Mouse (Mus musculus) embryonic facial prominence, embryonic 14.5 days (tissue): ENCODE measurements around the gene Dapk2. TPM values are rescaled to one million over a fixed set of nuclear protein-coding genes. Genes with fewer than 3 reads are reported as not detected.

Experiments used
- ATAC-seq: fragments of 200-750 bp; cut with Nextera tagmentation; 2 replicates; pipeline ENCODE4 v1.8.0; 2017; ENCODE audit warnings: low read depth, moderate number of reproducible peaks, moderate TSS enrichment
- DNase-seq: peaks from one replicate; pipeline ENCODE4 v3.0.0-alpha.2; 2015; ENCODE audit warnings: low spot score
- H3K27ac ChIP-seq: fragments of 300-500 bp; sonication (generic); replicated peaks from 2 replicates; pipeline ENCODE4 v1.5.1; 2014; ENCODE audit warnings: low read depth, mild to moderate bottlenecking, low read length, moderate library complexity
- H3K27me3 ChIP-seq: fragments of 300-500 bp; sonication (generic); replicated peaks from 2 replicates; pipeline ENCODE4 v1.6.1; 2014; ENCODE audit warnings: low read length; ENCODE audit not compliant: control insufficient read depth, insufficient read depth
- H3K36me3 ChIP-seq: fragments of 300-500 bp; sonication (generic); 2 replicates; pipeline ENCODE4 v1.6.1; 2014; ENCODE audit warnings: low read length, mixed read lengths; ENCODE audit not compliant: control insufficient read depth, insufficient read depth
- H3K4me1 ChIP-seq: fragments of 300-500 bp; sonication (generic); 2 replicates; pipeline ENCODE4 v1.6.1; 2014; ENCODE audit warnings: antibody characterized with exemption, low read length; ENCODE audit not compliant: control insufficient read depth, insufficient read depth
- H3K4me2 ChIP-seq: fragments of 300-500 bp; sonication (generic); 2 replicates; pipeline ENCODE4 v1.6.1; 2014; ENCODE audit warnings: low read depth, mild to moderate bottlenecking, low read length, moderate library complexity, mixed read lengths
- H3K4me3 ChIP-seq: fragments of 300-500 bp; sonication (generic); 2 replicates; pipeline ENCODE4 v1.5.1; 2014; ENCODE audit warnings: low read depth, mild to moderate bottlenecking, low read length
- H3K9ac ChIP-seq: fragments of 300-500 bp; sonication (generic); 2 replicates; pipeline ENCODE4 v1.6.1; 2014; ENCODE audit warnings: low read depth, mild to moderate bottlenecking, low read length, moderate library complexity, mixed read lengths
- H3K9me3 ChIP-seq: fragments of 300-500 bp; sonication (generic); 2 replicates; pipeline ENCODE4 v1.6.1; 2016; ENCODE audit warnings: low read length; ENCODE audit not compliant: control insufficient read depth
- WGBS: fragments of 180-500 bp; shearing (Covaris S2); extraction: QIAGEN DNeasy Blood & Tissue Kit; methylation state at CpG from one replicate; pipeline ENCODE4 v1.1.7; 2014; 5-methylcytosine and 5-hydroxymethylcytosine counted together
- polyA plus RNA-seq: library from polyadenylated mRNA; unstranded; fragments of >200 nt; fragmentation: Nextera tagmentation; extraction: Ambion mirVana; gene quantifications from 2 replicates; pipeline ENCODE4 v1.2.1, GENCODE M21; 2014

Gene Dapk2
- polyA plus RNA-seq, 1 experiment from 2014 or later: 14.3 TPM

GRCm38 (mm10) chr9:66251159-66251691 lies 93.2 kb downstream of the Dapk2 start:
- peaks cover 9% of the 10 kb centered on the region for H3K4me1 ChIP-seq
- no peaks in the 10 kb centered on the region for H3K27me3 ChIP-seq
- WGBS: 14% methylated on average over 6 of the region's 6 CpGs
- no peak overlapping the region for H3K4me3 ChIP-seq
- no peak overlapping the region for H3K9ac ChIP-seq
- no peak for DNase-seq
- H3K9me3 ChIP-seq: no peaks in the 10 kb centered on the region
- no peak overlapping the region for H3K27ac ChIP-seq
- H3K4me2 ChIP-seq: no peak overlapping the region
- no peak for ATAC-seq
- no peaks in the 10 kb centered on the region for H3K36me3 ChIP-seq

- H3K27ac ChIP-seq: no peak overlapping the region
- no peaks in the 10 kb centered on the region for H3K4me1 ChIP-seq
- no peaks in the 10 kb centered on the region for H3K36me3 ChIP-seq
- DNase-seq (no peak), ATAC-seq (no peak)
- no peaks in the 10 kb centered on the region for H3K27me3 ChIP-seq
- no peaks in the 10 kb centered on the region for H3K9me3 ChIP-seq
- WGBS: 60% methylated on average over 2 of the region's 2 CpGs
- H3K9ac ChIP-seq: no peak overlapping the region
- no peak overlapping the region for H3K4me3 ChIP-seq
- H3K4me2 ChIP-seq: no peak overlapping the region
Observed at GRCm38 (mm10) chr9:66261741-66262140, 103.7 kb downstream of the Dapk2 start.

GRCm38 (mm10) chr9:66263701-66264100 lies 105.7 kb downstream of the Dapk2 start:
- Histone ChIP-seq H3K4me1 (no peaks in the 10 kb centered on the region), H3K27ac (no peak overlapping the region), H3K36me3 (no peaks in the 10 kb centered on the region), H3K9me3 (no peaks in the 10 kb centered on the region), H3K27me3 (no peaks in the 10 kb centered on the region), H3K4me2 (no peak overlapping the region), H3K9ac (no peak overlapping the region), H3K4me3 (no peak overlapping the region)
- WGBS: 84% methylated on average over 2 of the region's 2 CpGs
- DNase-seq (no peak), ATAC-seq (no peak)

GRCm38 (mm10) chr9:66265645-66266044 lies 107.6 kb downstream of the Dapk2 start:
- H3K36me3 ChIP-seq: no peaks in the 10 kb centered on the region
- 34% methylated on average over 2 of the region's 2 CpGs for WGBS
- ATAC-seq (no peak), DNase-seq (no peak)
- no peaks in the 10 kb centered on the region for H3K9me3 ChIP-seq
- H3K27me3 ChIP-seq: no peaks in the 10 kb centered on the region
- H3K4me2 ChIP-seq: no peak overlapping the region
- H3K4me1 ChIP-seq: no peaks in the 10 kb centered on the region
- no peak overlapping the region for H3K27ac ChIP-seq
- H3K9ac ChIP-seq: no peak overlapping the region
- no peak overlapping the region for H3K4me3 ChIP-seq

GRCm38 (mm10) chr9:66266237-66267170 lies 108.5 kb downstream of the Dapk2 start:
- Histone ChIP-seq H3K9ac (no peak overlapping the region), H3K36me3 (no peaks in the 10 kb centered on the region), H3K4me3 (no peak overlapping the region), H3K4me2 (no peak overlapping the region), H3K27ac (no peak overlapping the region), H3K9me3 (no peaks in the 10 kb centered on the region), H3K27me3 (no peaks in the 10 kb centered on the region), H3K4me1 (no peaks in the 10 kb centered on the region)
- ATAC-seq (no peak), DNase-seq (no peak)
- 75% methylated on average over 5 of the region's 5 CpGs for WGBS

- H3K4me3 ChIP-seq: no peak overlapping the region
- DNase-seq (no peak), ATAC-seq (no peak)
- H3K36me3 ChIP-seq: no peaks in the 10 kb centered on the region
- H3K9me3 ChIP-seq: no peaks in the 10 kb centered on the region
- H3K4me2 ChIP-seq: no peak overlapping the region
- H3K27me3 ChIP-seq: no peaks in the 10 kb centered on the region
- 81% methylated on average over 4 of the region's 4 CpGs for WGBS
- H3K4me1 ChIP-seq: no peaks in the 10 kb centered on the region
- no peak overlapping the region for H3K27ac ChIP-seq
- H3K9ac ChIP-seq: no peak overlapping the region
Observed at GRCm38 (mm10) chr9:66268804-66269203, 110.8 kb downstream of the Dapk2 start.

- Histone ChIP-seq H3K4me3 (no peak overlapping the region), H3K4me2 (no peak overlapping the region), H3K4me1 (0 out of 2 replicates have a peak, but pooled peaks cover under 1% of the 10 kb centered on the region), H3K36me3 (no peaks in the 10 kb centered on the region), H3K9me3 (no peaks in the 10 kb centered on the region), H3K27ac (no peak overlapping the region), H3K27me3 (no peaks in the 10 kb centered on the region), H3K9ac (no peak overlapping the region)
- DNase-seq: no peak
- no peak for ATAC-seq
- 75% methylated on average over 4 of the region's 4 CpGs for WGBS
Observed at GRCm38 (mm10) chr9:66270038-66270437, 112.0 kb downstream of the Dapk2 start.

GRCm38 (mm10) chr9:66271726-66272125 lies 113.7 kb downstream of the Dapk2 start:
- no peak for ATAC-seq
- WGBS: 23% methylated on average over 5 of the region's 5 CpGs
- H3K9ac ChIP-seq: no peak overlapping the region
- DNase-seq: no peak
- no peak overlapping the region for H3K27ac ChIP-seq
- H3K36me3 ChIP-seq: no peaks in the 10 kb centered on the region
- H3K4me1 ChIP-seq: peaks cover 13% of the 10 kb centered on the region
- no peaks in the 10 kb centered on the region for H3K9me3 ChIP-seq
- no peak overlapping the region for H3K4me2 ChIP-seq
- no peaks in the 10 kb centered on the region for H3K27me3 ChIP-seq
- no peak overlapping the region for H3K4me3 ChIP-seq

GRCm38 (mm10) chr9:66273632-66274031 lies 115.6 kb downstream of the Dapk2 start:
- ATAC-seq: no peak

More at GRCm38 (mm10) chr9:66273632-66274031, 115.6 kb downstream of the Dapk2 start:
- Histone ChIP-seq H3K4me2 (no peak overlapping the region), H3K36me3 (no peaks in the 10 kb centered on the region), H3K4me1 (peaks cover 17% of the 10 kb centered on the region), H3K27ac (no peak overlapping the region), H3K9me3 (no peaks in the 10 kb centered on the region), H3K27me3 (no peaks in the 10 kb centered on the region), H3K9ac (no peak overlapping the region), H3K4me3 (no peak overlapping the region)
- DNase-seq: no peak
- 71% methylated on average over 1 of the region's 1 CpGs for WGBS
